Mouse (Mus musculus): ENCODE measurements around the gene Fuz. TPM values are rescaled to one million over a fixed set of nuclear protein-coding genes. Genes with fewer than 3 reads are reported as not detected.

Gene Fuz
- total RNA-seq, 2 experiments from 2014 or later = 19.5 to 24.8 TPM

DNA sequence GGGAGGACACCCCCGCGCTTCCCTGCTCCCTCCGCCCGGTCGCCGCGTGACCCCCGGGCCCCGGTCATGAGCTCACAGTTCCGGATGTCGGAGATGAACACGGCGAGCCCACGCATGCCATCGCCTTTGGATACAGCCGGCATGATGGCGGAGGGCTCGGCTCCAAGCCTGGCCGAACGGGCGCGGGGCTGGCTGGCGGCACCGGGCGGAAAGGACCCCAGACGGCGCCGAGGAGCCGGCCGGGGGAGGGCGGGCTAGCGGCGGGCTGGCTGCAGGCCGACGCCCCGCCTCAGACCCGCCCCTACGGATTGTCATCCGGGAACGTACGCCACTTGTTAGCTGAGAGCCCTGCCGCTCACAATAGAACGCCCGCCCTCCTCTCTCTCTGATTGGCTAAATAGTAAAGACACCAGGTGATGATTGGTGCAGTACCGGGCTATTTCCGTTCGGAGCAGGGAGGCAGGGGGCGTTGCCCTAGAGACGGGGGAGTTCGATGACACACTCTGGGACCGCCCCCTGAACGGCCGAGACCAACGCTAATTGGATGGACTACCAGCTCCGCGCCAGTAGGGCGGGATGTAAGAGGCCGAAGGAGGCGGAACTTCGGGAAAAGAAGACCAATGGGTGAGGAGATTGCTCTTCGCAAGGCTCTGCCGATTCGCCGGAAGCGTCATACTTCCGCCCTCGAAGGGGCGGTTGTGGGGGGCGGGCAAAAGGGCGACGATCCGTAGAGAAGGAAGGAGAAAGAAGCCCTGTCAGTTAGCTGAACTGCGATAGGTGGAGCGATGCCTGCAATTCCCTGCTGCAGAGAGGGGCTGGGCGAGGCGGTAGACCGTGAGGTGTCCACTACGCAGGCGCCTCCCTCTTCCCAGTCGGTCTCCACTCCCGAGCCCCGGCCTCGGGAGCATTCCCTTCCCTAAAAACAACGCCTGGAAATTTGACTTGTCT, 33.6 kb downstream of the Fuz start, which contains the start of gene Ap2a1:
Ap2a1 (minus strand) TSS at position 293 of the 948 bp plus-strand sequence.
- peak; percentile 99 for DNase-seq

- no peak for DNase-seq
Observed at GRCm38 (mm10) chr7:44938680-44939079, 42.8 kb downstream of the Fuz start.

DNA sequence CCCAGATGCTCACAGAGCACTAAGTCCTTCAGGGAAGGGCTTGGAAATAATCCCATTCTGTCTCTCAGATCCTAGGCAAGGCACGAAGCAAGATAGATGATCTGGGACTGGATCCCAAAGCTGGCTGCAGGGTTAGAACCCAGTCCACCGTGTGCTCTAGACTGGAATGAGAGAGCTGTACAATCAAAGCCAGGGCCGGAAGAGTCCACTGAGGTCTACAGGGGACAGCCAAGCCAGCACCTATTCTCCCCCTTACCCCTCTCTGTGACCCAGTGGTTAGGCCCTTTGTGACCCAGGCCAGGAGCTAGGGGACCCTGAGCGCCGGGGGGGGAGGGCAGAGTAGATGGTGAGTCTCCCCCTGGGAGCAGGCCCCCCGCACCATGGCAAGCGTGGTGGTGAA, 47.0 kb downstream of the Fuz start, which contains the start of gene Tsks:
Tsks (plus strand) TSS at position 301 of the 400 bp plus-strand sequence.
- DNase-seq = no peak

DNA sequence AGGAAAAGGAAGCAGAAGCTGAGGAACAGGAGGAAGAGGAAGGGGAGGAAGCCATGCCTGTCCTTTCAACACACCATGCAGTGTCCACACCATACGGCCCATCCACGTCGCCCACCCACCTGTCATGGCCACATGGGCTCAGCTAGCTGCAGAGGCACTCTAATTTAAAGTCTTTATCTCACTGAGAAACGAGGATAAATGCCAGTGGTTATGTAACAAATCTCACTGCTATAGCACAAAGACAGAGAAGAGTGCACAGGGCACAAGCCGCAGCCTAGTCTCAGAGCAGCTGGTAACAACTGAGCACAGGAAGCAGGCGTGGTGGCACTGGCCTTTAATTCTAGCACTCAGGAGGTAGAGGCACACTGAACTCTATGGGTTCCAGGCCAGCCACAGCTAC, 54.0 kb downstream of the Fuz start:
- no peak for DNase-seq

DNA sequence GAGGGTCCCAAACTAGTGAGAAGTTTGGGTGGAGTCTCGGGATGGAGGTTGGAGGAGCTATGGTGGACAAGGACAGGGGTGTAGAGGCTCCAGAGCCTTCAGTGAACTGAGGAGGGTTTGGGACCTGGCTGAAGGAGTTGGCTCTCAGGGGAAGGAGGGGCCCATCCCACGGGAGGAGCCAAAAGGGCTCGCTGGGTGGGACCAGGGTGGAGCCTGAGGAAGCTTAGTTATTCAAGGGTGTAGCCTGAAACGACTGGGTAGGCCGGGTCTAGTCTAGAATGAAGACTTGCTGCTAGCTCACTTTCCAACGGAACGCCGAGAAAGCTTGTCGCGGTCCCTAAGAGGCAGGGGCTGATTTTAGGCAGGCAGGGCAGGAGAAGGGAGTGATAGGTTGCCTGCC, 56.1 kb downstream of the Fuz start:
- peak; percentile 88 for DNase-seq

Small RNA genes within 50 kb of the gene (microRNA-seq; reads per million reads assigned to microRNA genes)
- gene Mir707 = not detected

Other genes with a start within 250 kb of the Fuz start
- 1 to 10 TPM; 5.5 to 9.8 TPM for gene Myh14, start 225.2 kb upstream of the Fuz start, total RNA-seq (2021)
- gene Izumo2, start 187.3 kb upstream of the Fuz start, total RNA-seq (2021) = not detected
- 10 to 100 TPM; 34.3 to 40.2 TPM for gene Vrk3, start 147.7 kb upstream of the Fuz start, total RNA-seq (2021)
- under 1 TPM; 0.33 to 0.45 TPM for gene Zfp473, start 145.0 kb upstream of the Fuz start, total RNA-seq (2021)
- gene Nup62, start 80.0 kb upstream of the Fuz start, total RNA-seq (2021) = 10 to 100 TPM; 44.3 to 47.1 TPM
- 1 to 10 TPM; 5.2 TPM for gene Il4i1, start 79.7 kb upstream of the Fuz start, total RNA-seq (2021)
- 100 to 1,000 TPM; 144 to 202 TPM for gene Atf5, start 79.4 kb upstream of the Fuz start, total RNA-seq (2021)
- 100 to 1,000 TPM in 1 of 2 experiments, 10 to 100 TPM in 1; 92.4 to 109 TPM for gene Akt1s1, start 47.1 kb upstream of the Fuz start, total RNA-seq (2021)
- gene Tbc1d17, start 47.0 kb upstream of the Fuz start, total RNA-seq (2021) = 10 to 100 TPM; 61.9 to 73.1 TPM
- gene Pnkp, start 38.9 kb upstream of the Fuz start, total RNA-seq (2021) = 10 to 100 TPM; 37.6 to 38.6 TPM
- gene Ptov1, start 26.3 kb upstream of the Fuz start, total RNA-seq (2021) = 100 to 1,000 TPM; 239 to 266 TPM
- 10 to 100 TPM; 73.7 to 83.7 TPM for gene Med25, start 3.4 kb upstream of the Fuz start, total RNA-seq (2021)
- gene Ap2a1, start 33.4 kb downstream of the Fuz start, total RNA-seq (2021) = 10 to 100 TPM; 83.6 to 93.2 TPM
- not detected for gene Tsks, start 47.1 kb downstream of the Fuz start, total RNA-seq (2021)
- 10 to 100 TPM in 1 of 2 experiments, 1 to 10 TPM in 1; 9.8 to 15.3 TPM for gene Cpt1c, start 78.8 kb downstream of the Fuz start, total RNA-seq (2021)
- 100 to 1,000 TPM; 254 to 258 TPM for gene Prmt1, start 90.5 kb downstream of the Fuz start, total RNA-seq (2021)
- gene Irf3, start 101.6 kb downstream of the Fuz start, total RNA-seq (2021) = 10 to 100 TPM; 80.3 to 89.6 TPM
- 10 to 100 TPM; 15.8 to 16.2 TPM for gene Bcl2l12, start 102.6 kb downstream of the Fuz start, total RNA-seq (2021)
- 10 to 100 TPM; 69.6 to 81.1 TPM for gene Scaf1, start 120.3 kb downstream of the Fuz start, total RNA-seq (2021)
- 10 to 100 TPM; 57.6 to 60.2 TPM for gene Rras, start 121.9 kb downstream of the Fuz start, total RNA-seq (2021)
- 10 to 100 TPM; 36.9 to 51.9 TPM for gene Prr12, start 156.8 kb downstream of the Fuz start, total RNA-seq (2021)
- 10 to 100 TPM; 39.7 to 45.9 TPM for gene Nosip, start 166.3 kb downstream of the Fuz start, total RNA-seq (2021)
- gene Prrg2, start 166.6 kb downstream of the Fuz start, total RNA-seq (2021) = 10 to 100 TPM; 18.5 to 20.0 TPM
- gene Rcn3, start 196.1 kb downstream of the Fuz start, total RNA-seq (2021) = 10 to 100 TPM; 65.2 to 71.2 TPM
- gene Fcgrt, start 207.8 kb downstream of the Fuz start, total RNA-seq (2021) = 100 to 1,000 TPM; 169 to 185 TPM
- gene Rps11, start 228.4 kb downstream of the Fuz start, total RNA-seq (2021) = 1,000 to 10,000 TPM; 1,283 to 1,295 TPM
- gene Rpl13a, start 232.7 kb downstream of the Fuz start, total RNA-seq (2021) = 1,000 to 10,000 TPM; 1,643 to 1,697 TPM
- not detected for gene Gm45713, start 240.2 kb downstream of the Fuz start, total RNA-seq (2021)
- 10 to 100 TPM in 1 of 2 experiments, 1 to 10 TPM in 1; 9.7 to 18.1 TPM for gene Flt3l, start 240.4 kb downstream of the Fuz start, total RNA-seq (2021)

Measured in adrenal gland, postnatal 10 days (tissue).